Mouse (Mus musculus) heart, embryonic 15.5 days (tissue): ENCODE measurements around the gene Olfr485. TPM values are rescaled to one million over a fixed set of nuclear protein-coding genes. Genes with fewer than 3 reads are reported as not detected.
"Not testable (repeated sequence)": the region's sequence is repeated elsewhere in the genome, so short reads cannot be mapped to it uniquely, and the experiment has no call there.

Experiments used
- ATAC-seq: fragments of 200-750 bp; cut with Nextera tagmentation; replicated peaks from 2 replicates; pipeline ENCODE4 v1.8.0; 2017; ENCODE audit warnings: low read depth, moderate TSS enrichment; ENCODE audit not compliant: insufficient number of reproducible peaks, insufficient read depth, low FRiP score
- H3K27ac ChIP-seq: fragments of 300-500 bp; sonication (generic); 2 replicates; pipeline ENCODE4 v1.5.1; 2015; ENCODE audit warnings: mild to moderate bottlenecking, inconsistent platforms
- H3K27me3 ChIP-seq: fragments of 300-500 bp; sonication (generic); 2 replicates; pipeline ENCODE4 v1.6.1; 2015; ENCODE audit warnings: inconsistent platforms
- H3K36me3 ChIP-seq: fragments of 300-500 bp; sonication (generic); 2 replicates; pipeline ENCODE4 v1.6.1; 2015; ENCODE audit warnings: mild to moderate bottlenecking, inconsistent platforms
- H3K4me1 ChIP-seq: fragments of 300-500 bp; sonication (generic); replicated peaks from 2 replicates; pipeline ENCODE4 v1.6.1; 2015; ENCODE audit warnings: inconsistent platforms
- H3K4me2 ChIP-seq: fragments of 300-500 bp; sonication (generic); 2 replicates; pipeline ENCODE4 v1.6.1; 2015; ENCODE audit warnings: inconsistent platforms, mild to moderate bottlenecking, moderate library complexity
- H3K4me3 ChIP-seq: fragments of 300-500 bp; sonication (generic); 2 replicates; pipeline ENCODE4 v1.5.1; 2015; ENCODE audit warnings: mild to moderate bottlenecking, inconsistent platforms
- H3K9ac ChIP-seq: fragments of 300-500 bp; sonication (generic); 2 replicates; pipeline ENCODE4 v1.6.1; 2015; ENCODE audit warnings: mild to moderate bottlenecking, inconsistent platforms
- H3K9me3 ChIP-seq: fragments of 300-500 bp; sonication (generic); replicated peaks from 2 replicates; pipeline ENCODE4 v1.6.1; 2016; ENCODE audit warnings: inconsistent platforms
- WGBS: fragments of 180-500 bp; shearing (Covaris S2); methylation state at CpG from one replicate; pipeline ENCODE4 v1.1.7; 2015; ENCODE audit warnings: mixed read lengths; 5-methylcytosine and 5-hydroxymethylcytosine counted together
- polyA plus RNA-seq: library from polyadenylated mRNA; unstranded; fragments of >200 nt; fragmentation: Nextera tagmentation; extraction: Ambion mirVana; gene quantifications from 2 replicates; pipeline ENCODE4 v1.2.1, GENCODE M21; 2015

Olfr485 gene
- polyA plus RNA-seq, result not detected in 2 replicates

DNA sequence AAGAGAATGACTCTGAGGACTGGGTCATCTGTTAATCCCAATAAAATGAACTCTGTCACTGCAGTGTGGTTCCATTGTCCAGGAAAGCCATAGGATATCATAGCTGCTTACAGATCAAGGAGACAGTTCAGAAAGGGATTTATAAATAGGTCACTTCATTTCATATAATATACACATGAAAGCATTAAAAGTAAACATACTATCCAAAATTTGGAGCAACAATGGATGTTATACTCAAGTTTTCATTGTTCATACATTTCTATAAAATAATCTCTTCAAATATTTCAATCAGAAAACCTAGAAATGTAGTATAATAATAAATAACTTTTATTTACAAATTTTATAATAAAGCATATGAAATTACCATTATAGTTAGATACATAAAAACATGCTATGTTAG lies at the start of gene Olfr485:
Olfr485 (minus strand) TSS at position 101 of the 400 bp plus-strand sequence.
- H3K27me3 ChIP-seq, result no peaks in the 10 kb centered on the region
- H3K36me3 ChIP-seq, result no peaks in the 10 kb centered on the region
- no peak within 1 kb of the TSS for H3K27ac ChIP-seq
- H3K4me3 ChIP-seq, result no peak within 1 kb of the TSS
- H3K9ac ChIP-seq, result no peak within 1 kb of the TSS
- H3K9me3 ChIP-seq, result no peaks in the 10 kb centered on the region
- H3K4me1 ChIP-seq, result no peaks in the 10 kb centered on the region
- no peak for ATAC-seq
- no peak within 1 kb of the TSS for H3K4me2 ChIP-seq

DNA sequence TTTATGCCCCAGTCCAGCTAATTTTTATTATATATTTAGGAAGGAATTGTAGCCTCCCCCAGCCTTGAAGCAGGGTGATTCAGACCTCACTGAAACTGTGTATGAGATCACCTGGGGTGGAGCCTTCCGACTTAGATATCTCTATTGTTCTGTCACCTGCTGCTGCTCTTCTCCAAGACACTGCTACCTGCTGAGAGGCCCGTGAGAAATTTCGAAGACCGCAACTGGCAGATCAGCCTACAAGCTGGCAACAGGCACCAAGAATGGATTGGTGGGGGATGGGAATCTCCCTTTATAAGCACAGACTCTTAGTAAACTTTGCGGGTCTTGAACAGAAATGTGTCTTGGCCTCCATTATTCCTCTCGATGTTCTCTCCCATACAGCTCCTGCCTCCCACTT lies 37.3 kb upstream of the Olfr485 start:
- no peak for ATAC-seq

DNA sequence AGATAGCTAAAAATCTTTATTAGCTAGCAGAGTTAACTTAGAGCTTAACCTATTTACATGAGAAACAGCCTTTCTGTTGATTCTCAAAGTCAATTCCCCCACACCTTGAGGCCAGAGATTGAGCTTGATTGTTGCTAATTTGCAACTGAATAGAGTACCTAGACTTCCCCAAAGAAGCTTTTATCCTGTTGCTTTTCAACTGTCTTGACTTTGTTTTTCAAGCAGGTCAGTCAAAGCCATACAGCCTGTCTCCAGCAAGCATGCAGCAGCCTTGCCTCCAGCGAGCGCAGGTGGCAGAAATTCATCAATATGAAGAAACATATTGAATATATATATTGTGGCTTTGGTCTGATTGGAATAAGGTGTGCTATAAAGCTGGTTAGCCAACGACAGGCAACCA lies 36.7 kb upstream of the Olfr485 start:
- not testable (repeated sequence) for H3K36me3 ChIP-seq
- WGBS, result 59% methylated on average over 3 of the region's 3 CpGs

More for the DNA sequence above, 37.3 kb upstream of the Olfr485 start:
- H3K9ac ChIP-seq, result no peak overlapping the region
- no peaks in the 10 kb centered on the region for H3K4me1 ChIP-seq
- H3K4me3 ChIP-seq, result no peak overlapping the region
- no peaks in the 10 kb centered on the region for H3K36me3 ChIP-seq
- 64% methylated on average over 6 of the region's 6 CpGs for WGBS
- no peak overlapping the region for H3K27ac ChIP-seq
- no peaks in the 10 kb centered on the region for H3K27me3 ChIP-seq
- no peak overlapping the region for H3K4me2 ChIP-seq
- no peaks in the 10 kb centered on the region for H3K9me3 ChIP-seq

GRCm38 (mm10) chr7:108192714-108193113 lies 33.0 kb upstream of the Olfr485 start:
- not testable (repeated sequence) for H3K4me3 ChIP-seq, ATAC-seq, H3K9me3 ChIP-seq, H3K36me3 ChIP-seq, H3K9ac ChIP-seq, H3K27ac ChIP-seq, H3K4me1 ChIP-seq, H3K27me3 ChIP-seq, H3K4me2 ChIP-seq
- 73% methylated on average over 1 of the region's 1 CpGs for WGBS

More for the DNA sequence above, 36.7 kb upstream of the Olfr485 start:
- H3K4me3 ChIP-seq, H3K9ac ChIP-seq, H3K27me3 ChIP-seq, H3K9me3 ChIP-seq, H3K27ac ChIP-seq, H3K4me1 ChIP-seq, ATAC-seq, H3K4me2 ChIP-seq: not testable (repeated sequence)

DNA sequence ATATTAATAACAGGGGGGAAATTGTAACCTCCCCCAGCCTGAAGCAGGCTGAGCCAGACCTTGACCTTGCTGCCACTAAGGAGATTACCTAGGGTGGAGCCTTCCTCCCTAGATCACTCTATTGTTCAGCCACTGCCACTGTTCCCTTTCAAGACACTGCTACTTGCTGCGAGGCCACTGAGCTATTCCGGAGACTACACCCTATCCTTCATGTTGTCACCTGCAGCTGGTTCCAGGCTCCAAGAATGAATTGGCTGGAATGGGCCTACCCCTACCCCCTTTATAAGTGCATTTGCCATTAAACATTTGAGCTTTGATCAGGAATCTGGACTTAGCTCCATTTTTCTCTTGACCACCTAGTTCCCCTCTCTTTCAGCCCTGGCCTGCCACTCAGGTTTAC lies 31.5 kb upstream of the Olfr485 start:
- not testable (repeated sequence) for ATAC-seq, H3K4me3 ChIP-seq
- 70% methylated on average over 2 of the region's 2 CpGs for WGBS

GRCm38 (mm10) chr7:108185237-108185636 lies 25.6 kb upstream of the Olfr485 start:
- WGBS, result 71% methylated on average over 2 of the region's 2 CpGs
- H3K4me1 ChIP-seq, H3K9ac ChIP-seq, ATAC-seq, H3K4me3 ChIP-seq, H3K27ac ChIP-seq, H3K4me2 ChIP-seq, H3K9me3 ChIP-seq, H3K27me3 ChIP-seq, H3K36me3 ChIP-seq: not testable (repeated sequence)

More for the DNA sequence above, 31.5 kb upstream of the Olfr485 start:
- not testable (repeated sequence) for H3K27me3 ChIP-seq, H3K9ac ChIP-seq, H3K4me1 ChIP-seq, H3K27ac ChIP-seq, H3K4me2 ChIP-seq, H3K9me3 ChIP-seq, H3K36me3 ChIP-seq

DNA sequence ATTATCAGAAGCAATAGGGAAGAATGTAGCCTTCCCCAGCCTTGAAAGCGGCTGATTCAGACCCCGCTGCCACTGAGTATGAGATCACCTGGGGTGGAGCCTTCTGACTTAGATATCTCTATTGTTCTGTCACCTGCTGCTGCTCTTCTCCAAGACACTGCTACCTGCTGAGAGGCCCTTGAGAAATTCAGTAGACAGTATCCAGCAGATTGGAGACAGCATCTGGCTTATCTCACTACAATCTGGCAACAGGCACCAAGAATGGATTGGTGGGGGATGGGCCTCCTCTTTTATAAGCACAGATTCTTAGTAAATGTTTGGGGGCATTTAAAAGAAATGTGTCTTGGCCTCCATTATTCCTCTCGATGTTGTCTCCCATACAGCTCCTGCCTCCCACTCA lies 24.7 kb upstream of the Olfr485 start:
- H3K9me3 ChIP-seq, H3K27ac ChIP-seq, ATAC-seq, H3K36me3 ChIP-seq, H3K4me3 ChIP-seq, H3K4me1 ChIP-seq, H3K9ac ChIP-seq, H3K27me3 ChIP-seq, H3K4me2 ChIP-seq: not testable (repeated sequence)
- WGBS, result 74% methylated on average over 3 of the region's 3 CpGs

- not testable (repeated sequence) for H3K27ac ChIP-seq, ATAC-seq, H3K27me3 ChIP-seq, H3K4me2 ChIP-seq, H3K36me3 ChIP-seq, H3K4me3 ChIP-seq, H3K9me3 ChIP-seq, H3K9ac ChIP-seq, H3K4me1 ChIP-seq
- WGBS, result 68% methylated on average over 1 of the region's 1 CpGs
Measured at GRCm38 (mm10) chr7:108172642-108173041, 13.0 kb upstream of the Olfr485 start, which contains the start of gene Olfr486. Gene Olfr486 (minus strand): TSS chr7:108172742.

- no peaks in the 10 kb centered on the region for H3K27me3 ChIP-seq
- no peak within 1 kb of the TSS for H3K27ac ChIP-seq
- H3K4me1 ChIP-seq, result no peaks in the 10 kb centered on the region
- H3K36me3 ChIP-seq, result no peaks in the 10 kb centered on the region
- H3K4me3 ChIP-seq, result no peak within 1 kb of the TSS
- no peak within 1 kb of the TSS for H3K4me2 ChIP-seq
- no peak within 1 kb of the TSS for H3K9ac ChIP-seq
- no peak for ATAC-seq
- no peaks in the 10 kb centered on the region for H3K9me3 ChIP-seq
Measured at GRCm38 (mm10) chr7:108127349-108127748, 32.3 kb downstream of the Olfr485 start, which contains the start of gene Olfr484. Gene Olfr484 (minus strand): TSS chr7:108127449.

DNA sequence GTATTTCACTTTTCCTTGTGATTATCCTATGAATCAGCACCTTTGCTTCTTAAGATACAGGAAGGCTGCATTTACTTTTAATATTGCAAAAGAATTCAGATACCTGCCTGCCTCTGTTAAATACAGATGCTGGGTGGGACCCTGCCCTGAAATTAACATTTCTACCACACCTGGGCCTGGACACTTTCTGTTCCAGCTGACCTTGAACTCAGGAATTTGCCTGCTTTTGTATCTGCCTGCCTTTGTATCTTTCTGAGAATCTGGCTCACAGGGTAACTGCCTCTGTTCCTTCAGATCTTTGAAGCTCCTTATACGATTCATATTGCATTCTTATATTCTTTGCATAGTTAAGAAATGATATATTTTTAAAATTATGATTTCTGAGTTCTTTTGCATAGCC lies 38.3 kb downstream of the Olfr485 start:
- Histone ChIP-seq H3K9ac (no peak overlapping the region), H3K27me3 (no peaks in the 10 kb centered on the region), H3K4me2 (no peak overlapping the region), H3K36me3 (no peaks in the 10 kb centered on the region), H3K27ac (no peak overlapping the region), H3K4me3 (no peak overlapping the region), H3K4me1 (no peaks in the 10 kb centered on the region), H3K9me3 (no peaks in the 10 kb centered on the region)
- ATAC-seq, result no peak
- 49% methylated on average over 1 of the region's 1 CpGs for WGBS

- Histone ChIP-seq H3K4me1 (no peaks in the 10 kb centered on the region), H3K4me3 (no peak overlapping the region), H3K9ac (no peak overlapping the region), H3K27ac (no peak overlapping the region), H3K27me3 (no peaks in the 10 kb centered on the region), H3K4me2 (no peak overlapping the region), H3K9me3 (no peaks in the 10 kb centered on the region), H3K36me3 (no peaks in the 10 kb centered on the region)
- 14% methylated on average over 1 of the region's 1 CpGs for WGBS
- no peak for ATAC-seq
Measured at GRCm38 (mm10) chr7:108120681-108121080, 39.0 kb downstream of the Olfr485 start.
